Mouse (Mus musculus): ENCODE measurements at regions not wholly inside any gene's neighbourhood (a gene's known extent, or its start where the extent isn't known, plus 50 kb on each side); places are given as distances from the start of the nearest gene placed in this dataset.

- peak; percentile 11 for DNase-seq
- intact Hi-C loops (cut with DNase I; ENCODE audit: low total_unique reads), result no loop called here
Observed at GRCm38 (mm10) chr13:46222031-46222430, 51.5 kb upstream of the Stmnd1 start.

- peak; percentile 63 for DNase-seq
- intact Hi-C loops (cut with DNase I; ENCODE audit: low total_unique reads), result no loop called here
Observed at GRCm38 (mm10) chr13:46218101-46218701, 55.3 kb upstream of the Stmnd1 start.

GRCm38 (mm10) chr13:46216954-46217838 is 56.3 kb upstream of the Stmnd1 start:
- intact Hi-C loops (cut with DNase I; ENCODE audit: low total_unique reads), result no loop called here
- no peak for DNase-seq

GRCm38 (mm10) chr13:46203551-46203950 is 70.0 kb upstream of the Stmnd1 start:
- intact Hi-C loops (cut with DNase I; ENCODE audit: low total_unique reads), result no loop called here
- DNase-seq, result no peak

DNA sequence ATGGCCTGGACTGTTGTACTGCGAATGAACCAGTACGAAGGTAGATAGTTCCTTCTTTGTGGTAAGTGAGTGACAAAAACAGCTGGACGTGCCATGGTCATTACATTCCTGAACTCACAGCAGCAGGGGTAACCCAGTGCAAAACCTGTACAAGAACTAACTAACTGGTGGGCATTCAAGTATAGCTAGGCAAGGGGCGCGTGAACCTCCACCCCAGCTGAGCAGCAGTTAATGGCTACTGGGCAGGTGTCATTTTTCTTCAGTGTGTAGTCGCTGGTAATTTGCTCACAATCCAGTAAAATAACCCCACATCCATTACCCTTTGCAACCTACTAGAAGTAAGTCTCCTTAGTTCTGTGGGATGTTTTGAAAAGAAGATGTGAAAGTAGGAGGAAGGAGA is 70.9 kb upstream of the Stmnd1 start:
- DNase-seq, result no peak
- intact Hi-C loops (cut with DNase I; ENCODE audit: low total_unique reads), result no loop called here

GRCm38 (mm10) chr13:46201029-46201599 is 72.4 kb upstream of the Stmnd1 start:
- DNase-seq, result no peak
- intact Hi-C loops (cut with DNase I; ENCODE audit: low total_unique reads), result no loop called here

DNA sequence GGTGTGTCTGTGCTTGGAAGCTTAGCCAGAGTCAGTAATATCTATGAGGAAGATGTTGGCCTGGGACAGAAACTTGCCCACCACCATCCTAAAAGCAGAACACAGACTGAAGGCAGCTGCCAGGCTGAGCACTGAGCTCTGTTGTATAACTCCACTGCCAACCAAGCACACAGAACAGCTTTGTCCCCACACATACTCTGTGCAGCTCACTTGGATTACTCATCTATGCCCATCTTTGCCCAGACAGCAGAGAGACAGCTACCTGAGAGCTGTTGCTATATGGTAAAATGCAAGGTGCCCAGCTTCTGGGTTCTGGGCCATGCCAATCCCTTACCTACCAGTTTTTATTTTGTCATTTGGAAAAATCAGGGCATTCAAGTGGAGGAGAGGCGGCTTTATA is 80.4 kb upstream of the Stmnd1 start:
- intact Hi-C loops (cut with DNase I; ENCODE audit: low total_unique reads), result no loop called here
- no peak for DNase-seq

DNA sequence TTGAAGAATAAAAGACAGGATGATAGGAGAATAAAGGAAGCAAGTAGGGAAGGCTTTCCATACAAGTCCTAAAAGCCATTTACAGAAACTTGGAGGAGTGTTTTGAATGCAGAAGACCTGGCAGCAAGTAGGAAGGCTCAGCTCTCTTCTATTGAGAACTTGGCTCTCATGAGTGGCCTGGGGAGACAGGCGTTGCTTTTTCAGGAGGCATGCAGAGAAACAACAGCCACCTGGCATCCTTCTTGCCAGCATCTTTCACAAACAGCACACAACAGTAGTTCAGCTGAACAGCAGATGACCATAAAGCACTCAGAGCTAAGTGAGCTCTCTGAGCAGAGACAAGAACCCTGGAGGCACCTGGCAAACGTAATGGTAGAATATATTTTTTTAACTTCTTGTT is 83.8 kb upstream of the Stmnd1 start:
- intact Hi-C loops (cut with DNase I; ENCODE audit: low total_unique reads), result no loop called here
- no peak for DNase-seq

DNA sequence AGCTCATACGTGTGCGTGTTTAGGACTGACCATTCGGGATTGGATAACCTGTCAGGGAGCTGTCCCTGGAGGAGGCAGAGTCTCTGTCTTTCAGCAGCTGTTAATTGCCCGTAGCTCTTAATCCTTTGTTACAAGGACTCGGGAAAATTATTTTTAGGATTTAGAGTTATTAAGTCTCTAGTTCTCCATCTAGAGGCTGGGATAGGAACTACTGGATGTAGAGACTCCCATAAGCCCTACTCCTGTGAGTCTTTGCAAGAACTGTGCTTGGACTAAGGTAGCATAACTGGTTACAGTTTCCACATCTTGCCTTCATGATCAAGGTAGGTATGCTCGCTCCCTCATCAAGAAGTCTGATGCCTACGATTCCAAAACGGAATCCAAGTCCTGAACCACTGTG is 90.7 kb upstream of the Stmnd1 start:
- intact Hi-C loops (cut with DNase I; ENCODE audit: low total_unique reads), result no loop called here
- DNase-seq, result no peak

- intact Hi-C loops (cut with DNase I; ENCODE audit: low total_unique reads), result no loop called here
- no peak for DNase-seq
Observed at GRCm38 (mm10) chr13:46180606-46181133, 92.9 kb upstream of the Stmnd1 start.

GRCm38 (mm10) chr13:46179916-46180315 is 93.6 kb upstream of the Stmnd1 start:
- intact Hi-C loops (cut with DNase I; ENCODE audit: low total_unique reads), result no loop called here
- DNase-seq, result no peak

- DNase-seq, result no peak
Observed at GRCm38 (mm10) chr13:46173103-46173502, 100.4 kb upstream of the Stmnd1 start.

GRCm38 (mm10) chr13:46162025-46162374 is 111.5 kb upstream of the Stmnd1 start:
- DNase-seq, result peak; percentile 66
- intact Hi-C loops (cut with DNase I; ENCODE audit: low total_unique reads), result loop anchor here (10.0 kb wide), 2 partner anchors 177 to 527 kb away; no protein-coding TSS in a partner anchor

More at GRCm38 (mm10) chr13:46173103-46173502, 100.4 kb upstream of the Stmnd1 start:
- intact Hi-C loops (cut with DNase I; ENCODE audit: low total_unique reads), result no loop called here

GRCm38 (mm10) chr13:46161261-46162024 is 112.1 kb upstream of the Stmnd1 start:
- intact Hi-C loops (cut with DNase I; ENCODE audit: low total_unique reads), result loop anchor here (10.0 kb wide), 2 partner anchors 177 to 527 kb away; no protein-coding TSS in a partner anchor
- peak; percentile 44 for DNase-seq

DNA sequence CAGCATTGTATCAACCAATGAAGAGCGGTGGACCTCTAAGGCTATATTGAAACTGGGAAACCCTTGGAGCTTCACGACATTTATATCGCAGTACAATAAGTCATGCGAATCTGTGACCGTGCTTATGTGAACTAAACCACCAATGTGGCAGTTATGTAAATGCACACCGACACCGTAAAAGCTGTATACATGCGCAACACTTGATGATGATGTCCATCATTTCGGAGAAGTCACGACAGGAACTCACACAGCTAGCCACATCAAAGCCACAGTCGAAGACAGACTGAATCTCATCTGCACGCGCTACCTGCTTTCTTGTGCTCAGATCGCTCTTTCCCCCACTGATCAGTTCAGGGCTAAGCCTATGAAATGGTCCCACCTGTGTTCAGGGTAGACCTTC is 114.2 kb upstream of the Stmnd1 start:
- intact Hi-C loops (cut with DNase I; ENCODE audit: low total_unique reads), result no loop called here
- no peak for DNase-seq

DNA sequence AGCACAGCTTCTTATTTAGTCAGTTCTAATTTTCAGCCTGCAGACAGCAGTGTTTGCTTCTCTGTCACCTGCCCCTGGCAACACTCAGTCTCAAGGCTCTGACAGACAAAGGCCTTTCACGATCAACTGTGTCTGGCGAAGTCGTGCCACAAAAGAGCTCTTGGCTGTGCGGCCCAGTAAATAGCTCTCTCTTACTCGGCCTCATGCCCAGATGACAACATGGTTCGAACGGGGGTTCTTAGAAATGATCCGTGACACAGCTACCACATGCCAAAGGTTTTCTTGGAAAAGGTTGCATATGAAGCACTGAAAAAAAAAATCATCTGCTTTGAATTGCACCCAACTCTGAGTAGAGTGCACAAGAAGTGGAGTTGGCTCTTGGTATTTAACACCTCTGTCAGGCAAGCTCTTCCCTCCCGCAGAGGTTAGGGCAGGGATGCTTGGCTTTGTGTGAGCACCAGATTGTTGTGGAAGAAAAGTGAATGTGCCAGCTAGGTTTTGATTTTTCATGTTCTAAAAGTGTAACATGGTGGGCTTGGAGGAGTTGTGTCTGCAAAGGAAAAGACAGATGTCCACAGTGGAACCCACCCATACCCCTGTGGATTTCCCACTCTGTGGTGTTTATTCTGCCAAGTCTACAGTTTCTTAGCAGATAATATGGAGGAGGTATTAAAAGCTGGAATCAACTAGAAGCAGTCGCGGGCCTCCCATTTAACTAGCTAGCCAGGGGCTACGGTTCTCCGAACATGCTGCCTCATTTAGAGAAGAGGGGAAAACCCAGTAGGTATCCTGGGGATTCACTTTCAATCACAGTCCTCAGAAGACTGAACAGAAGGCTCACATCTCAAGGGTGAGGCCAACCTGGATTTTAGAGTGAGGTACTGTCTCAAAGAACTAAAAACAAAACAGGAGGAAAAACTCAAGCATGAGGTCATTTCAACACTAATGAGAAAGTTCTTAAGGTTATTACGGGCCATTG is 120.0 kb upstream of the Stmnd1 start:
- no peak for DNase-seq
- intact Hi-C loops (cut with DNase I; ENCODE audit: low total_unique reads), result no loop called here

DNA sequence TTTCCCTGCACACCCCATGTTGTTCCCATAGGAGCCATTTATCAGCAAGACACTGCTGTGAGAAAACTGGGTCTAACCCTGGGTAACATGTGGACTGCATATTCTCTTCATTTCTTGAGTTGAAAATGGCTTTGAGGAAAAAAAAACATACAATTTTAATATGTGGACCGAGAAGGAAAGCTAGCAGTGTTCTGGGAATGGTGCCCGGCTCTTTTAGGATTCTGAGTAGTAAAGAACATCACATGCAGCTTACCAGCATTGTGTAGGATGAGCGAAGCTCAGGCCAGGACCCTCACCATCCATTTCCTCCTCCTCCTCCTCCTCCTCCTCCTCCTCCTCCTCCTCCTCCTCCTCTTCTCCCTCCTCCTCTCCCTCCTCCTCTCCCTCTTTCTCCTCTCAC is 133.5 kb upstream of the Stmnd1 start:
- intact Hi-C loops (cut with DNase I; ENCODE audit: low total_unique reads), result no loop called here
- no peak for DNase-seq

GRCm38 (mm10) chr13:46139251-46139650 is 134.3 kb upstream of the Stmnd1 start:
- no peak for DNase-seq
- intact Hi-C loops (cut with DNase I; ENCODE audit: low total_unique reads), result no loop called here

GRCm38 (mm10) chr13:46135411-46135810 is 138.1 kb upstream of the Stmnd1 start:
- intact Hi-C loops (cut with DNase I; ENCODE audit: low total_unique reads), result no loop called here
- DNase-seq, result no peak
